ENCODE assay signal across 21 mouse cellular contexts in genomic region chr9:77818858-77819257, GRCm38 (mm10).
DNase-seq lines count a peak whose midpoint lies in the region; ATAC-seq and TF ChIP-seq lines count a peak whose summit lies in the region.
"Had no signal": no experiment of that assay in that cellular context is flagged by ENCODE, and none has a peak within 500 bp of the region (broad histone marks: within the 10 kb centered on the region; RNA-seq: fewer than 3 reads in every experiment).

No protein-coding gene starts in this region.

- peaks cover 9% of the 10 kb centered on the region for H3K4me1 ChIP-seq in heart, adult 2 months (ENCODE audit: control insufficient read depth, insufficient read depth, low read length)
- no peaks in the 10 kb centered on the region for H3K4me1 ChIP-seq in midbrain, embryonic 14.5 days (ENCODE audit: control insufficient read depth, insufficient read depth, low read length)
- no peaks in the 10 kb centered on the region for H3K4me1 ChIP-seq in midbrain, embryonic 11.5 days (ENCODE audit: control insufficient read depth, insufficient read depth, low read length)
- H3K4me1 ChIP-seq in midbrain, embryonic 16.5 days (ENCODE audit: control insufficient read depth, insufficient read depth, low read length): no peaks in the 10 kb centered on the region
- H3K4me1 ChIP-seq: megakaryocyte, embryonic 14.5 days; neural tube, embryonic 13.5 days; stomach, embryonic 15.5 days had no signal

- no peak overlapping the region for H3K9ac ChIP-seq in heart, adult 2 months (ENCODE audit: low read depth, low read length)
- no peak overlapping the region for H3K9ac ChIP-seq in midbrain, embryonic 14.5 days (replicated peaks; ENCODE audit: low read length)
- no peak overlapping the region for H3K9ac ChIP-seq in midbrain, embryonic 11.5 days (ENCODE audit: low read length)
- no peak overlapping the region for H3K9ac ChIP-seq in midbrain, embryonic 16.5 days (ENCODE audit: low read depth, low read length)
- H3K9ac ChIP-seq: heart, embryonic 12.5 days; hindbrain, embryonic 14.5 days; neural tube, embryonic 13.5 days; stomach, embryonic 15.5 days had no signal

- no peak for TF ChIP-seq POLR2A in heart, adult 2 months (IDR thresholded peaks at IDR 0.05; ENCODE audit: insufficient read depth, low read depth, low read length)

- H3K4me3 ChIP-seq in heart, adult 2 months: no peak overlapping the region
- no peak overlapping the region for H3K4me3 ChIP-seq in midbrain, embryonic 14.5 days (replicated peaks; ENCODE audit: low read depth, low read length)
- H3K4me3 ChIP-seq in midbrain, embryonic 11.5 days (ENCODE audit: low read depth, low read length): no peak overlapping the region
- H3K4me3 ChIP-seq in midbrain, embryonic 16.5 days (ENCODE audit: low read depth, low read length): no peak overlapping the region
- H3K4me3 ChIP-seq: embryonic facial prominence, embryonic 10.5 days; heart, embryonic 12.5 days; megakaryocyte, embryonic 14.5 days; neural tube, embryonic 13.5 days; stomach, embryonic 15.5 days had no signal

- peak overlapping the region; percentile 32 for H3K27ac ChIP-seq in heart, adult 2 months
- H3K27ac ChIP-seq in midbrain, embryonic 14.5 days (replicated peaks; ENCODE audit: low read depth, low read length): no peak overlapping the region
- H3K27ac ChIP-seq in midbrain, embryonic 11.5 days (ENCODE audit: low read depth, low read length): no peak overlapping the region
- no peak overlapping the region for H3K27ac ChIP-seq in midbrain, embryonic 16.5 days (ENCODE audit: low read length)
- H3K27ac ChIP-seq: embryonic facial prominence, embryonic 10.5 days; hindbrain, embryonic 14.5 days; neural tube, embryonic 13.5 days; stomach, embryonic 15.5 days had no signal

- TF ChIP-seq CTCF in heart, adult 2 months (IDR thresholded peaks at IDR 0.05): no peak

- WGBS in heart, adult 2 months: 35% methylated on average over 7 of the region's 7 CpGs
- WGBS in midbrain, embryonic 14.5 days: 56% methylated on average over 7 of the region's 7 CpGs
- WGBS in midbrain, embryonic 11.5 days: 68% methylated on average over 7 of the region's 7 CpGs
- WGBS in midbrain, embryonic 16.5 days: 65% methylated on average over 7 of the region's 7 CpGs

- ATAC-seq in midbrain, embryonic 14.5 days (ENCODE audit: low FRiP score, low TSS enrichment): no peak
- ATAC-seq in midbrain, embryonic 11.5 days (ENCODE audit: low FRiP score): no peak
- ATAC-seq in midbrain, embryonic 16.5 days: 0 out of 2 replicates have a peak, but pooled peaks have one; percentile 51

- TF ChIP-seq EP300 in heart, adult 2 months (IDR thresholded peaks at IDR 0.05; ENCODE audit: insufficient read depth, low read depth, low read length): no peak

- no peak overlapping the region for H3K4me2 ChIP-seq in midbrain, embryonic 14.5 days (ENCODE audit: low read length)
- H3K4me2 ChIP-seq in midbrain, embryonic 11.5 days: no peak overlapping the region
- H3K4me2 ChIP-seq in midbrain, embryonic 16.5 days (ENCODE audit: low read length): no peak overlapping the region
- H3K4me2 ChIP-seq: heart, embryonic 12.5 days; hindbrain, embryonic 14.5 days; neural tube, embryonic 13.5 days; stomach, embryonic 15.5 days had no signal

- no peaks in the 10 kb centered on the region for H3K36me3 ChIP-seq in heart, adult 2 months (ENCODE audit: control insufficient read depth, insufficient read depth, low read length)
- no peaks in the 10 kb centered on the region for H3K36me3 ChIP-seq in midbrain, embryonic 14.5 days (ENCODE audit: control insufficient read depth, insufficient read depth, low read length)
- H3K36me3 ChIP-seq in midbrain, embryonic 11.5 days (ENCODE audit: control insufficient read depth, insufficient read depth, low read length): no peaks in the 10 kb centered on the region
- no peaks in the 10 kb centered on the region for H3K36me3 ChIP-seq in midbrain, embryonic 16.5 days (ENCODE audit: control insufficient read depth, insufficient read depth, low read length)
- H3K36me3 ChIP-seq: embryonic facial prominence, embryonic 10.5 days; G1E; heart, embryonic 12.5 days; neural tube, embryonic 13.5 days; stomach, embryonic 15.5 days had no signal

- DNase-seq in heart, adult 2 months: peak in 1 of 2 experiments; percentile 3
- no peak for DNase-seq in heart, adult 18-20 months
- DNase-seq in midbrain, embryonic 14.5 days: peak; percentile 35
- no peak for DNase-seq in midbrain, embryonic 11.5 days (ENCODE audit: low spot score, missing footprints)
- DNase-seq in embryo, embryonic 11 days: no peak
- no peak for DNase-seq in frontal cortex, postnatal 10 days (ENCODE audit: low spot score in 2 of 2)
- no peak for DNase-seq in embryo, embryonic 10.5 days (ENCODE audit: low spot score)
- DNase-seq: cerebellum, postnatal 14 days; gastrocnemius, postnatal 14 days; kidney, postnatal 25 days; liver; lung, postnatal 10 days; thymus, adult 18-20 months had no signal

- H3K9me3 ChIP-seq in midbrain, embryonic 14.5 days (ENCODE audit: control insufficient read depth, low read length): no peaks in the 10 kb centered on the region
- H3K9me3 ChIP-seq in midbrain, embryonic 11.5 days (ENCODE audit: control insufficient read depth, low read length): no peaks in the 10 kb centered on the region
- H3K9me3 ChIP-seq in midbrain, embryonic 16.5 days (replicated peaks; ENCODE audit: control insufficient read depth, low read length, poor library complexity, severe bottlenecking): no peaks in the 10 kb centered on the region
- H3K9me3 ChIP-seq: G1E; heart, embryonic 12.5 days; stomach, embryonic 15.5 days had no signal

- H3K27me3 ChIP-seq in heart, adult 2 months (ENCODE audit: control insufficient read depth, insufficient read depth, low read length): no peaks in the 10 kb centered on the region
- H3K27me3 ChIP-seq in midbrain, embryonic 14.5 days (ENCODE audit: control insufficient read depth, insufficient read depth, low read length): no peaks in the 10 kb centered on the region
- H3K27me3 ChIP-seq in midbrain, embryonic 11.5 days (ENCODE audit: control insufficient read depth, insufficient read depth, low read length): no peaks in the 10 kb centered on the region
- H3K27me3 ChIP-seq in midbrain, embryonic 16.5 days (ENCODE audit: control insufficient read depth, insufficient read depth, low read depth, low read length): no peaks in the 10 kb centered on the region
- H3K27me3 ChIP-seq: heart, embryonic 12.5 days; neural tube, embryonic 13.5 days; stomach, embryonic 15.5 days had no signal

- H3K79me2 ChIP-seq in heart, adult 2 months (replicated peaks; ENCODE audit: control insufficient read depth, insufficient read depth, low read length): no peaks in the 10 kb centered on the region

- intact Hi-C loops in heart, adult 2 months (cut with DNase I): no loop called here
